Mouse (Mus musculus): Measurements from ENCODE around the gene Supt20.
"Not testable (repeated sequence)": the region's sequence is repeated elsewhere in the genome, so short reads cannot be mapped to it uniquely, and the experiment has no call there.

Supt20 gene

GRCm38 (mm10) chr3:54699759-54700301 lies 7.2 kb downstream of the Supt20 start:
- no peak for DNase-seq (ENCODE audit: inconsistent age in 2 of 2, low spot score in 1 of 2)

GRCm38 (mm10) chr3:54704106-54704505 lies 11.5 kb downstream of the Supt20 start:
- DNase-seq (ENCODE audit: inconsistent age in 2 of 2, low spot score in 1 of 2), result not testable (repeated sequence)

GRCm38 (mm10) chr3:54708972-54709371 lies 16.4 kb downstream of the Supt20 start:
- DNase-seq (ENCODE audit: inconsistent age in 2 of 2, low spot score in 1 of 2), result no peak

- DNase-seq (ENCODE audit: inconsistent age in 2 of 2, low spot score in 1 of 2), result no peak
These were observed 21.6 kb downstream of the Supt20 start, which contains the start of gene Gm21958 for GRCm38 (mm10) chr3:54714253-54714652. Gene Gm21958 (minus strand): TSS chr3:54714353.

- DNase-seq (ENCODE audit: inconsistent age in 2 of 2, low spot score in 1 of 2), result peak; percentile 38 to 74
These were observed 22.9 kb downstream of the Supt20 start for GRCm38 (mm10) chr3:54715461-54715860.

- DNase-seq (ENCODE audit: inconsistent age in 2 of 2, low spot score in 1 of 2), result no peak
These were observed 24.7 kb downstream of the Supt20 start for GRCm38 (mm10) chr3:54717348-54717747.

- no peak for DNase-seq (ENCODE audit: inconsistent age in 2 of 2, low spot score in 1 of 2)
These were observed 26.3 kb downstream of the Supt20 start for GRCm38 (mm10) chr3:54718947-54719346.

- peak in 1 of 2 experiments; percentile 43 for DNase-seq (ENCODE audit: inconsistent age in 2 of 2, low spot score in 1 of 2)
These were observed 31.3 kb downstream of the Supt20 start for GRCm38 (mm10) chr3:54723741-54724500.

- DNase-seq (ENCODE audit: inconsistent age in 2 of 2, low spot score in 1 of 2), result no peak
These were observed 32.7 kb downstream of the Supt20 start for GRCm38 (mm10) chr3:54725344-54725743.

GRCm38 (mm10) chr3:54727588-54727987 lies 35.0 kb downstream of the Supt20 start:
- no peak for DNase-seq (ENCODE audit: inconsistent age in 2 of 2, low spot score in 1 of 2)

GRCm38 (mm10) chr3:54728100-54728499 lies 35.5 kb downstream of the Supt20 start:
- DNase-seq (ENCODE audit: inconsistent age in 2 of 2, low spot score in 1 of 2), result no peak

- no peak for DNase-seq (ENCODE audit: inconsistent age in 2 of 2, low spot score in 1 of 2)
These were observed 39.1 kb downstream of the Supt20 start for GRCm38 (mm10) chr3:54731626-54732150.

GRCm38 (mm10) chr3:54732371-54732770 lies 39.8 kb downstream of the Supt20 start:
- DNase-seq (ENCODE audit: inconsistent age in 2 of 2, low spot score in 1 of 2), result no peak

GRCm38 (mm10) chr3:54734411-54735246 lies 42.0 kb downstream of the Supt20 start:
- peak; percentile 92 to 96 for DNase-seq (ENCODE audit: inconsistent age in 2 of 2, low spot score in 1 of 2)

GRCm38 (mm10) chr3:54735247-54736046 lies 42.8 kb downstream of the Supt20 start, which contains the start of the genes Exosc8 and Alg5:
Gene Exosc8 (minus strand): TSS chr3:54735393.
Gene Alg5 (plus strand): TSS chr3:54735539.
- DNase-seq (ENCODE audit: inconsistent age in 2 of 2, low spot score in 1 of 2), result peak; percentile 92 to 98

- peak in 1 of 2 experiments; percentile 76 for DNase-seq (ENCODE audit: inconsistent age in 2 of 2, low spot score in 1 of 2)
These were observed 43.7 kb downstream of the Supt20 start for GRCm38 (mm10) chr3:54736101-54736927.

- no peak for DNase-seq (ENCODE audit: inconsistent age in 2 of 2, low spot score in 1 of 2)
These were observed 44.7 kb downstream of the Supt20 start for GRCm38 (mm10) chr3:54737317-54737716.

GRCm38 (mm10) chr3:54741965-54742364 lies 49.4 kb downstream of the Supt20 start:
- no peak for DNase-seq (ENCODE audit: inconsistent age in 2 of 2, low spot score in 1 of 2)

- peak in 1 of 2 experiments; percentile 63 for DNase-seq (ENCODE audit: inconsistent age in 2 of 2, low spot score in 1 of 2)
These were observed 53.2 kb downstream of the Supt20 start for GRCm38 (mm10) chr3:54745799-54746198.

Measured in adrenal gland, adult (tissue).